Mouse (Mus musculus) G1E (cell line): ENCODE data around the gene Col26a1.

Source experiments
- CTCF ChIP-seq: IDR thresholded peaks from 2 replicates; pipeline ENCODE4 v1.5.1; 2012; ENCODE audit warnings: low read depth, low read length, inconsistent platforms, mixed read lengths
- GATA1 ChIP-seq: IDR thresholded peaks from 2 replicates; pipeline ENCODE4 v1.6.1; 2012; ENCODE audit warnings: borderline replicate concordance, low read length, inconsistent platforms, mixed read lengths

- TF ChIP-seq GATA1, result no peak
- TF ChIP-seq CTCF, result no peak
Observed at GRCm38 (mm10) chr5:136833053-136833452, 50.0 kb downstream of the Col26a1 start.
